Mouse (Mus musculus): ENCODE results near the gene Gm44511.

DNA sequence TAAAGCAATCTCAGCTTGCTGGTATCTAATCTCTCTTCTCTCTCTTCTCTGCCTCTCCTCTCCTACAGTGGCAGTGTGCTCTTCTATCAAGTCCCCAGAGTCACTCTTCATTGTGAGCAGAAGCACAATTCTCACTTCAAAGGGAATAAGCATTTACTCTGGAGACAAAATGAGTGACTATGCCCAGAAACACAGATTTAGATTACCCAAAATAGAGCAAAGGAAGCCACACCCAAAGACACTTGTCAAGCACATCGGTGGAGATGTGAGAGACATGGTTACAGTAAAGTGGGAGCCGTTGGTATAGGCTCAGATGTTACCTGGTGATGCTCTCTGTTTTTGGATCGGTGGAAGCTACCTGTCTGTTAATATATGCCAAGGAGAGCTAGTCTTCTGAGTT, 26.7 kb upstream of the Gm44511 start:
- no peak for TF ChIP-seq CHD2 (IDR thresholded peaks at IDR 0.05; ENCODE audit: low read depth, low read length)
- TF ChIP-seq HCFC1 (IDR thresholded peaks at IDR 0.05; ENCODE audit: borderline replicate concordance, insufficient read depth, low read length) = no peak
- TF ChIP-seq MAFK (IDR thresholded peaks at IDR 0.05; ENCODE audit: insufficient read depth, low read depth, low read length) = no peak
